Mouse (Mus musculus) lung, embryonic 16.5 days (tissue): Measurements from ENCODE around the gene Mier1. TPM values are rescaled to one million over a fixed set of nuclear protein-coding genes. Genes with fewer than 3 reads are reported as not detected.

Source experiments
- ATAC-seq: fragments of 200-750 bp; cut with Nextera tagmentation; 2 replicates; pipeline ENCODE4 v1.8.0; 2017; ENCODE audit warnings: low read depth, mild to moderate bottlenecking, moderate library complexity
- H3K27ac ChIP-seq: fragments of 300-500 bp; sonication (generic); 2 replicates; pipeline ENCODE4 v1.5.1; 2014; ENCODE audit warnings: mild to moderate bottlenecking, control low read depth, low read length
- H3K27me3 ChIP-seq: fragments of 300-500 bp; sonication (generic); 2 replicates; pipeline ENCODE4 v1.6.1; 2014; ENCODE audit warnings: low read depth, low read length, mixed read lengths; ENCODE audit not compliant: control insufficient read depth, insufficient read depth
- H3K36me3 ChIP-seq: fragments of 300-500 bp; sonication (generic); 2 replicates; pipeline ENCODE4 v1.6.1; 2014; ENCODE audit warnings: low read length; ENCODE audit not compliant: control insufficient read depth, insufficient read depth
- H3K4me1 ChIP-seq: fragments of 300-500 bp; sonication (generic); replicated peaks from 2 replicates; pipeline ENCODE4 v1.6.1; 2014; ENCODE audit warnings: low read length, mixed read lengths; ENCODE audit not compliant: control insufficient read depth, insufficient read depth
- H3K4me2 ChIP-seq: fragments of 300-500 bp; sonication (generic); 2 replicates; pipeline ENCODE4 v1.6.1; 2014; ENCODE audit warnings: low read depth, low read length, control low read depth
- H3K4me3 ChIP-seq: fragments of 300-500 bp; sonication (generic); 2 replicates; pipeline ENCODE4 v1.5.1; 2014; ENCODE audit warnings: mild to moderate bottlenecking, low read length, control low read depth
- H3K9ac ChIP-seq: fragments of 300-500 bp; sonication (generic); 2 replicates; pipeline ENCODE4 v1.6.1; 2014; ENCODE audit warnings: low read length, control low read depth
- H3K9me3 ChIP-seq: fragments of 300-500 bp; sonication (generic); 2 replicates; pipeline ENCODE4 v1.6.1; 2016; ENCODE audit warnings: low read length; ENCODE audit not compliant: control insufficient read depth
- WGBS: fragments of 180-500 bp; shearing (Covaris S2); extraction: QIAGEN DNeasy Blood & Tissue Kit; methylation state at CpG from one replicate; pipeline ENCODE4 v1.1.7; 2014; 5-methylcytosine and 5-hydroxymethylcytosine counted together
- polyA plus RNA-seq: library from polyadenylated mRNA; unstranded; fragments of >200 nt; fragmentation: Nextera tagmentation; extraction: Ambion mirVana; gene quantifications from 2 replicates; pipeline ENCODE4 v1.2.1, GENCODE M21; 2015

Mier1 gene
- polyA plus RNA-seq, 1 experiment from 2014 or later = 38.4 TPM

DNA sequence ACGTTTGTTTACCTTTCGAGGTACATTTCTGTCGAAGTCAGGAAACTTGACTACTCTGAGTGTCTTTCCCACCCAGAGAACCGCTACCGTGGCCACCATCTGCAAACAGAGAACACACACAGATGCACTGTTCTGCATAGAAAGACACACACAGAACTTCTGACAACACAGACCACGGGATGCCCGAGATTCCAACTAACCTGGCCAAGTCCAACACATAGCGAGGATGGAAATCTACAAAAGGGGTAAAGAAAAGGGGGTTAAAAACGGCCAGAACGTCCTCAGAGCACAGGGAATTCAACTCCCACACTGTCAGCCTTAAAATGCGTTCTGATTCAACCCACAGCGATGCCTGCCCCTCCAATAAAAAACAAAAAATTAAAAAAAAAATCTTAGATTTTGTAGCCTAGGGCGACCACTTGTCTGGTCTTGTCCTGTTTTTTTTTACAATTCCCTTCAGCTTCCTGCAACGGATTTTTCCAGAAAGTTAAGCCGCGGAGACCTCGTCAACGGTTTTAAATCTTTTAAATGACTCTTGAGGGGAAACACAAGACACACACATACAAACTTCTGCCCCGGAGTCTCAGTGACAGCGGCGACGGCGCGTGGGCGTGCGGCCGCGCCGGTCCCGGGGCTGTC, 99.8 kb downstream of the Mier1 start:
- Histone ChIP-seq H3K4me1 (peaks cover 13% of the 10 kb centered on the region), H3K27me3 (no peaks in the 10 kb centered on the region), H3K9ac (peak overlapping the region; percentile 99), H3K27ac (peak overlapping the region; percentile 97), H3K4me2 (peak overlapping the region; percentile 54), H3K4me3 (peak overlapping the region; percentile 89), H3K36me3 (no peaks in the 10 kb centered on the region; the same call in 1 of the 2 replicates), H3K9me3 (no peaks in the 10 kb centered on the region)
- under 1% methylated on average over 30 of the region's 30 CpGs for WGBS
- ATAC-seq = no peak

DNA sequence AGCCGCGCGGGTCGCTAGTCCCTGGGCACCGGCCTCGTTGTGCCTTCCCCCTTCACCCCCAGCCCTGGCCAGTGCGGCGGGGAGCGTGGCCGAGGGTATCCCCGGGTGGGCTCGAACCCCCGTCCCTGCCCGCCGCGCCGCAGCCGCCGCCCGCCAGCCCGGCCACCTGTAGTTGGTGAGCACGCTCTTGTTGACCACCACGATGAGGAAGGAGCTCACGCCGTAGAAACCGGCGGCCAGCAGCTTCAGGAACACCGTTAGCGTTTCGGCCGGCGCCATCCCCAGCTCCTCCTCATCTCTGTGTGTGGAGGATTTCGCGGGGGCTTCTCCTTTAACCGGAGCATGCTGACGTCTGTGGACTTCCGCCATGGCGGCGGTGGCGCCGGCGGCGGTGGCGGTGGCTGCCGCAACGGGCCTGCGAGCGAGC, 100.3 kb downstream of the Mier1 start:
- Histone ChIP-seq H3K9me3 (no peaks in the 10 kb centered on the region), H3K4me2 (peak overlapping the region; percentile 54), H3K4me3 (peak overlapping the region; percentile 89), H3K36me3 (no peaks in the 10 kb centered on the region; the same call in 1 of the 2 replicates), H3K27me3 (no peaks in the 10 kb centered on the region), H3K4me1 (peaks cover 13% of the 10 kb centered on the region), H3K27ac (peak overlapping the region; percentile 97), H3K9ac (peak overlapping the region; percentile 99)
- 0% methylated on average over 46 of the region's 48 CpGs for WGBS
- ATAC-seq = peak; percentile 80

Other genes starting within 250 kb of the Mier1 start
- gene Tctex1d1, start 135.8 kb upstream of the Mier1 start, polyA plus RNA-seq = 0.80 and 0.96 TPM in 2 replicates
- not detected in 2 replicates for gene Insl5, start 87.5 kb upstream of the Mier1 start, polyA plus RNA-seq
- gene Wdr78, start 165 bp downstream of the Mier1 start, polyA plus RNA-seq = 5.0 and 7.6 TPM in 2 replicates
- 7.4 and 8.1 TPM in 2 replicates for gene Slc35d1, start 100.8 kb downstream of the Mier1 start, polyA plus RNA-seq
- not detected in 2 replicates for gene 4921539E11Rik, start 176.5 kb downstream of the Mier1 start, polyA plus RNA-seq
- 21.0 and 23.3 TPM in 2 replicates for gene Oma1, start 199.4 kb downstream of the Mier1 start, polyA plus RNA-seq